Mouse (Mus musculus) bone marrow, adult 2 months (tissue): ENCODE results near the gene Strc.

Experiments used
- CTCF ChIP-seq: fragments of 200-500 bp; IDR thresholded peaks from 2 replicates; pipeline ENCODE4 v1.5.1; 2011; ENCODE audit warnings: low read length, control low read depth; ENCODE audit not compliant: control insufficient read depth, insufficient read depth
- POLR2A ChIP-seq: fragments of 200-500 bp; IDR thresholded peaks from 2 replicates; pipeline ENCODE4 v1.6.1; 2011; ENCODE audit warnings: low read depth, mild to moderate bottlenecking, control low read depth, low read length, borderline replicate concordance; ENCODE audit not compliant: control insufficient read depth

DNA sequence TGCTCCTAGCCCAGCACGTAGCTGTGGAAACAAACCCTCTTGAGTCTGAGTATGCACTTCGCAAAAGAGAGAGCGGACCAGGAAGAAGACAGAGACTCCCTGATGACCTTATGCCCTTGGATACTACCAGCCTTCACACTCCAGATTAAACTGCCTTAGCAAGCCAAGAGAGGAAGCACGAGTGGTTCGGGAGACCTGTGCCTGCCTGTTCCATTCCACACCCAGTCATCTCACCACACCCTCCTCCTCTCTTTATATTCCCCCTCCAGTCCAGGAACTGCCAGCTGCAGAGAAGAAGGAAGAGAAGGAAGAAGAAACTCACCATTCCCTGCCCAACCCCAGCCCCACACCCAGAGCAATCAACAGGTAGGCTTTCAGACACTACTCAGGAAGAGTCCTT is 29.5 kb downstream of the Strc start, which contains the start of gene Ckmt1:
- TF ChIP-seq CTCF (no peak), POLR2A (no peak)
